Mouse (Mus musculus) brain, embryonic 14.5 days (tissue): ENCODE measurements at regions not wholly inside any gene's neighbourhood (a gene's known extent, or its start where the extent isn't known, plus 50 kb on each side); places are given as distances from the start of the nearest gene placed in this dataset.
A peak's percentile ranks its signal among the peaks of the same experiment; 100 is the strongest.

Experiments used
- DNase-seq: peaks from one replicate; pipeline ENCODE4 v3.0.0-alpha.2; 2011; ENCODE audit warnings: low read depth
- CTCF ChIP-seq: fragments of 200-500 bp; IDR thresholded peaks from 2 replicates; pipeline ENCODE4 v1.5.1; 2012; ENCODE audit warnings: inconsistent platforms, mild to moderate bottlenecking, moderate library complexity, borderline replicate concordance; ENCODE audit not compliant: insufficient read depth, insufficient read length; ENCODE audit errors: extremely low read depth
- POLR2A ChIP-seq: fragments of 200-500 bp; IDR thresholded peaks from 2 replicates; pipeline ENCODE4 v1.6.1; 2012; ENCODE audit warnings: mild to moderate bottlenecking, inconsistent platforms, borderline replicate concordance; ENCODE audit not compliant: poor library complexity, insufficient read depth, insufficient read length, severe bottlenecking; ENCODE audit errors: extremely low read depth

DNA sequence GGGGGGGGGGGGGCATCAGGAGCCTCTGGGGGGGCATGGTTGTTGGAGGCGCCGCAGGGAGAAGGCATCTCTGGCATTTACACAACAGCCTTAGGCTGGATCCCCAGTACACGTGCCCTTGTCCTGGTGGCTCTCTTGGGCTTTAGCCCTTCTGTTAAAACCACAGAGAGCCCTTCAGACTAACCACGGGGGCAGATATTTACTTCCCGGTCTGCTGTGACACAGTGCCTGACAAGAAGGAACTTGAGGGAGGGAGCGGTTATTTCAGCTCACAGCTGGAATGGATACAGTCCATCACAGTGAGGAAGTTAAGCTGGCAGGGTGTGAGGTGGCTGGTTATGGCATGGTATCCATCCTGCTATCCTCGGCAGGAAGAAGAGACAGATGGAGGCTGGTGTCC, 71.0 kb upstream of the Gm11733 start:
- TF ChIP-seq POLR2A = no peak
- no peak for TF ChIP-seq CTCF
- DNase-seq = no peak

DNA sequence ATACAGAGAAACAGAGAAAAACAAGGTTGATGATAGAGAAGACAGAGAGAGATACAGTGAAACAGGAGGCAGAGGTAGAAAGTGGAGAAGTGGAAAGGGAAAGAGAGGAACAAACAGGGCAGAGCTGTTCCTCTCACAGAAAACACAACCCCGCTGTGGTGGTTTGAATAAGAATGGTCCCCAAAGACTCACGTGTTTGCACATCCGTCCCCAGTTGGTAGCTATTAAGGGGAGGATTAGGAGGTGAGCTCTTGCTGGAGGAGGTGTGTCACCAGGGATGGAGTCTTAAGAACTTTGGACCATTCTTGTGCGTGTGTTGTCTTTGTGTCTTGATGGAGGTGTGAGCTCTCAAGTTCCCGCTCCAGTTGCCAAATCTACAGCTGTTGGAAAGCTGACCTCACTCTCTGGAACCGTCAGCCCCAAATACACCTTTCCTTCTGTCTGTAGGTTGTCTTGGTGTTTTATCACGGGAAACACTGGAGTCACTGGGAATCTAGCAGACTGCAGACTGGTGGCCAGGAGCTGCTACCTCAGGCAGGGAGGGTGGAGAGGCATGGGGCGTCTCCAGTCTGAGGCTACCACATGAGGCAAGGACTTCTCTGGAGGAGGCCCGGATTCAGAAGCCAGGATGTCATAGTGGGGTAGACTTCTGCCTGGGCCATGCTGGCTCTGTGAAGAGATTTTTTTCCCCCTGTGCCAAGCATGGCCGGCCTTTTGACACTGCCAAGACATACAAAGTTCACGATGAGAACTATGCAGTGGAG, 70.0 kb upstream of the Gm11733 start:
- TF ChIP-seq POLR2A (no peak), CTCF (no peak)
- no peak for DNase-seq

DNA sequence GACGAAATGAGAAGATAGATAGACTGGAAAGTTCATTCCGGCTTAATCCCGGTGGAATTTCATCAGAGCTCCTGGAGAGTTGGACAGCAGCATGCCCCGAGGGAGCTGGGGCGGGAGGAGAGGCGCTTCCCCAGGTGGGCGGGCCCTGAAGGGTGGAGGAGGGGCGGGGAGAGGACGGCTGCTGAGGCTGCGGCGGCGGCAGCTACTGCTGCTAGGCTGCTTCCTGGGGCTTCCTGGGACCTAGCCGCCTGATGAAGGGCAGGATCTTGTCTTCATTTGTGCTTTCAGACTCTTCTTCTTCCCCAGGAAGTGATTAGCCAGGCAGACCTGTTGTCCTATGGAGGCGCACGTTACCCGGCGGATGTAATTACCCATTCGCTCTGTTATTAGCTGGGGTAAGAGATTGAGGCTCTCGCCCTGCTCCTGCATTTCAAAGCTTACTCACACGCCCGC, 69.3 kb upstream of the Gm11733 start:
- TF ChIP-seq CTCF (no peak), POLR2A (peak; percentile 19; the same call in 1 of the 2 replicates)

DNA sequence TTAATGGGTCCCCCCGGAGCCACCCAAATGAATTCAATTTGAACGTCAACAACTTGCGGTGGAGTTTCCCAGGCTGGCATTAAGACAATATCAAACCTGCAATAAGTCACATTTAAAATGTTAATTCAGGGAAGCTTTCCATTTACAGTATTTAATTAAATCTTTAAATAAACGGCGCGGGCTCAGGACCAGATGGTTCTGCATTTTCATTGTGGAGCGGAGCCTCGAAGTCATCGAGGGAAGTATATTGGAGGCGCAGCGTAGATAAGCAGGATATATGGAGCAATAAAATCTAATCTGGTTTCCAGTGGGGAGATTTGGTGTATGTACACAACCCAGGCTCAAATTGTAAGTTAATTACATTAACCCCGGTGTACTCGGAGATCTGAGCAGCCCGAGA, 68.7 kb upstream of the Gm11733 start:
- DNase-seq = peak; percentile 81
- TF ChIP-seq CTCF (no peak), POLR2A (no peak)

More for the DNA sequence above, 69.3 kb upstream of the Gm11733 start:
- no peak for DNase-seq

DNA sequence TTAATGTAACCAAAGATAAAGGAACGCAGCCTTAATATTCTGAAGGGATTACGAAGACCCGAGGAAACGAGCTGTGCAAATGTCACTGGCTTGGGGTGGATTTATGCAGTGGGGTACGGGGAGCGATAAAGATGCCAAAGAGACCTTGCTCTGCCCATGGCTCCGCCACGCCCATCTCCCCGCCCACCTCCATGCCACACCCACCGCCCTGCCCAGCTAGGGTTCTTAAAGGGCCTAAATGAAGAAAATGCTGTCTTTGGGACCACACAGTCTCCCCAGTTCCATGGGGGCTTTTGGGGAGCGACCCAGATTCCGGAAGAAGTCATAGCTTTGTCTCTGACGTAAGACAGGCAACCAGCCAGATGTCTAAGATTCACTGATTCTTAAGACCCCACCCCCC, 68.2 kb upstream of the Gm11733 start:
- peak; percentile 80 for DNase-seq
- TF ChIP-seq CTCF (no peak), POLR2A (no peak)

DNA sequence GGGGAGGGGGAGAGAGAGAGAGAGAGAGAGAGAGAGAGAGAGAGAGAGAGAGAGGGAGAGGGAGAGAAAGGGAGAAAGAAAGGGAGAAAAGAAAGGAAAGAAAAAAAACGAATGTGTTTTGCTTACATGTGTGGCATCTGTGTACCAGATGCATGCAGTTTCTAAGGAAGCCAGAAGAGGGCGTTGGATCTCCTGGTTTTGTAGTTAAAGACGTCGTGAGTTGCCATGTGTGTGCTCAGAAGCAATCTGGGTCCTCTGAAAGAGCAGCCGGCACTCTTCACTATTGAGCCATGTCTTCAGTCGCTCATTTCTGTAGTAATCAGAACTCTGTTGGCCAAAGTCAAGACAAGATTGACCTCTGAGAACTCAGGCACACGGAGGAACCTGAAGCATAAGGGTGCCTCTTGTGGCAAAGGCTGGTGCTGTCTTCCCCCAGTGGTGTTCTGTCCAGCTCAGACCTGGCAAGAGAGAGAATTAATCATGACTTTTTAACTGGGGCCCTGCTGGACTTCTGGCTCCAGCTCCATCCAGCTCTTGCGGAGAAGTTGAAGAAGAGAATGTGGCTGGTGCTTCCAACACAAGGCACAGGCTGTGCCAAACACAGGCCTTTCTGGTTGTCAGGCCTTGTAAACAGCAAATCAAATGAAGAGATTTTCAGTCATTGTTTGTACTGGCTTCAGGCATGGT, 67.0 kb upstream of the Gm11733 start:
- TF ChIP-seq POLR2A (no peak), CTCF (peak; percentile 12; the same call in 1 of the 2 replicates)
- no peak for DNase-seq

DNA sequence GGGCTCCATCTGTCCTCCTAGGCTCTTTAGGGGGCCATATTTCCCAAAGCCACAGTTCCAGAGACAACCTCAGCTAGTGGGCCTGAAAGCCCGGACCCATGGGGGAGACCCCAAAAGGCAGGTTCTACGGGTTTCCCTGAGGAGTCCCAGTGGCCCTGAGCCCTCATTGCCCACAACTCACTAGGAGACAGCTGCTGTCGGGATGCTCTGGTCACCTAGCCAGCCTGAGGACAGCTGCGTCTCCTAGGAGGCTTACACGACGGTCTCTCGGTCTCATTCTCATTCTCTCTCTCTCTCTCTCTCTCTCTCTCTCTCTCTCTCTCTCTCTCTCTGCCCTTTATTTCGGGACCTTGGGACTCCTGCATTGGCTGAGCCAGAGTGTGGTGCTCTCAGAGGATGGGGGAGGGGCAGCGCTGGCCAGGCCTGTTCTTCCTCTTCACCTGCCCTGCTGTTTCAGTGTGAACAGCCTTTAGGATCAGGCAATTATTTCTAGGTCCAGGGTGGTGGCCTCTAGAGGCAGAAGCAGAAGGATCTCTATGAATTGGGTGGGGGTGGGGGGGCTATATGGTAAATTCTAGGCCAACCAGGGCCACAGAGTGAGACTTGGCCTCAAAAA, 66.1 kb upstream of the Gm11733 start:
- TF ChIP-seq CTCF = no peak
- TF ChIP-seq POLR2A = no peak
- DNase-seq = no peak

DNA sequence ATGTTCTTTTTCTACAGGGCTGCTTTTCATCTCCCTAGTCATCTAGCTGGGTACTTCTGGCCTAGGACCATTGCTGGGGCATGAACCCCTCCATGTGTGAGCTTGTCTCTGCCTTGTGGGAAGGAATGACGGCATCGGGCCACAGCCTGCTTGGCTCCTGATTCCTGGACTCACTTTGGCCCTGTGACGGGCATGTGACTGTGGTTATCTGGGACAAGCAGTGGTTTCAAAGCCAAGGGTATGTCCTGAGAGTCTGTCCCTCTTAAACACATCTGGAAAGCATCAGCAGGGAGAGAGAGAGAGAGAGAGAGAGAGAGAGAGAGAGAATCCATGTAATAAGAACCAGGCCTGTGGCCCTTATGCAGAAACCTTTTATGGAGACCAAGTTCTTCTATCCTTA, 65.2 kb upstream of the Gm11733 start:
- TF ChIP-seq POLR2A (no peak), CTCF (no peak)
- DNase-seq = no peak

DNA sequence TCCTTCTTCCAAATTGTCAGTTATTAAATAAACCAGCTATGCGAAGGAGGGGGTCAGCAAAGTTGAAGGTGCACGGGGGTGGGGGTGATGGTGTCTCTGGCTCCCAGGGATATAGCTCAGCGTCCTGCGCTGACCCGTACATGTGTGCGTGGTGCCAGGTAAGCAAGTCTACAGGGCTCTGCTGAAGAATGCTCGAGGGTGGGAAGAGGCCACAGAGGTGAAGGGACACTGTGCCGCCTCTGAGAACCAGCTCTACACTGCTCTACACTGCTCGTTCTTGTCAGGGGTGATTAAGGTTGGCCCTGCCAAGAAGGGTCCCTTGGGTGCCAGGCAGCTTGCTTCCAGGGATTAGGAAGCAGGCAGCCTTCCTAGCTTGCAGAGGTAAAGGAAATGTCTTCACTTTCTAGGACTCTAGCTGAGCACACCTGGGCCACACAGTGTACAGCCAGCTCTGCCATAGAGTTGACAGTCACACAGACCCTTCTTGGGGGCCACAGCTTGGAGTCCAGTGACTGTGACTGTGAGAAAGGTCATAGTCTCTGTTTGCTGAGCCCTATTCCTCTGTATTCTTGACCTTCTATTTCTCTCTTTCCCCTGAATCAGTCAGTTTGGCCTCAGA, 64.7 kb upstream of the Gm11733 start:
- TF ChIP-seq POLR2A (no peak), CTCF (no peak)
- DNase-seq = no peak

DNA sequence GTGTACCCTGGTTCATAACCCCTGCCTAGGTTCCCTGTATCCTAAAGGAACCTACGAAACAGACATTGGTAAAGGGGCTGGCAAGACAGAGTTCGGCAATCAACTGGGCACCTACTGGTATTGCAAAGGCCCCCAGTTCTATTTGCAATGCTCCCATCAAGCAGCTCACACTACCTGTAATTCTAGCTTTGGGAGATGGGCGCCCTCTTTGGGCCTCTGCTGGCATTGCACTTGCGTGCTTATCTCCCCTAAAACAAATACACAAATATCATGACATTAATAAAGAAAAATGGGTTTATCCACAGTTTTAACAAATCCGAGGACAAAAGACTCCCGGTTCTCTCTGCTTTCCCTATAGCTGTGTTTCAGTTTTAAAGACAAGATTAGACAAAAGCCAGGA, 61.5 kb upstream of the Gm11733 start:
- TF ChIP-seq POLR2A (no peak), CTCF (peak; percentile 39; the same call in 1 of the 2 replicates)
- DNase-seq = no peak

DNA sequence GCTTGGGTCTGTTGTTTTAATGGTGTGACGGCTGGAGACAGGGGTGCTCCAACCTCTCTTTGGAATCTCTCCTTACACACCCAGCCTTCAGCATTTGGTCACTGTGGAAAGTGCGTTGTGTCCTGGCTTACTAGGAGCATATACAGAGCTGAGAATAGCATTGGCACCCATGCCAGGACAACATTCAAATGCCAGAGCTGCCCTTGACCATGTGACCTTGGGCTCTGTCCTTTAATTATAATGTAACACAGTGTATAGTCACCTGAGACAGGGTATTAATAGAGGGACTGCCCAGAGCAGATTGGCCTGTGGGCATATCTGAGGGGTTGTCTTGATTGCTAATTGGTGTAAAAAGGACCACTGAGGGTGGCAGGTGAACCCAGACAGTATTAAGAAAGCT, 60.7 kb upstream of the Gm11733 start:
- TF ChIP-seq POLR2A = no peak
- no peak for TF ChIP-seq CTCF
- no peak for DNase-seq

DNA sequence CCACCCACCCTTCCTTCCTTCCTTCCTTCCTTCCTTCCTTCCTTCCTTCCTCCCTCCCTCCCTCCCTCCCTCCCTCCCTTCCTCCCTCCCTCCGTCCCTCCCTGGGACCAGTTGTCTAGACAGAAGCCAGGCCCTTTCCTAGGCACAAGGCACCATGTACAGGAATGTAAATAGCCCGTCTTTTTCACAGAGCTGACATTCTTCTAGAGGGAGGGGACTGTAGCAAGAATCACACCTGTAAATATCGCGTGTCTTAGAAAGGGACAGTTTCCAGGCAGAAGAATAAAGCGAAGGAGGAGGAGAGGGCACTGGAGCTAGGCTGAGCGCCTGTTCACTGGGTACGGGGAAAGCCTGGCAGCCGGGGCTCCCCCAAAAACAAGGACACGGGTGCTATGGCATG, 58.7 kb upstream of the Gm11733 start:
- DNase-seq = no peak
- no peak for TF ChIP-seq POLR2A
- TF ChIP-seq CTCF = no peak
